Mouse (Mus musculus) inflammation-experienced regulatory T-cells, adult 6 months (primary cell): ENCODE results near the gene Sertad1. TPM values are rescaled to one million over a fixed set of nuclear protein-coding genes. Genes with fewer than 3 reads are reported as not detected.

ENCODE experiments used
- polyA plus RNA-seq, 3 experiments: library from polyadenylated mRNA; unstranded; fragments of 100-300 nt; shearing (Covaris generic); gene quantifications; one replicate each; pipeline ENCODE4 v1.2.1; 2017

The Sertad1 gene
- polyA plus RNA-seq, 3 experiments from 2014 or later = 38.7 to 44.4 (median 40.2) TPM

Other genes starting within 250 kb of the Sertad1 start
- gene Numbl, start 228.5 kb upstream of the Sertad1 start, polyA plus RNA-seq = under 1 TPM; 0.15 to 0.38 (median 0.15) TPM
- gene Ltbp4, start 149.2 kb upstream of the Sertad1 start, polyA plus RNA-seq = 1 to 10 TPM in 1 of 3 experiments, under 1 TPM in 2; 0.45 to 1.2 (median 0.50) TPM
- gene Shkbp1, start 130.9 kb upstream of the Sertad1 start, polyA plus RNA-seq = 10 to 100 TPM; 46.9 to 59.2 (median 50.1) TPM
- 1 to 10 TPM in 1 of 3 experiments, not detected in 2; 4.0 TPM for gene Gm20479, start 129.5 kb upstream of the Sertad1 start, polyA plus RNA-seq
- gene Sptbn4, start 39.2 kb upstream of the Sertad1 start, polyA plus RNA-seq = under 1 TPM; 0.12 to 0.23 (median 0.13) TPM
- gene Blvrb, start 38.9 kb upstream of the Sertad1 start, polyA plus RNA-seq = 10 to 100 TPM in 2 of 3 experiments, 1 to 10 TPM in 1; 6.0 to 21.7 (median 17.0) TPM
- gene Sertad3, start 13.1 kb upstream of the Sertad1 start, polyA plus RNA-seq = 10 to 100 TPM; 37.6 to 53.5 (median 42.6) TPM
- under 1 TPM; 0.24 to 0.52 (median 0.30) TPM for gene Prx, start 12.4 kb downstream of the Sertad1 start, polyA plus RNA-seq
- under 1 TPM; 0.20 to 0.33 (median 0.23) TPM for gene Hipk4, start 36.4 kb downstream of the Sertad1 start, polyA plus RNA-seq
- 100 to 1,000 TPM; 155 to 246 (median 192) TPM for gene Pld3, start 66.3 kb downstream of the Sertad1 start, polyA plus RNA-seq
- gene 2310022A10Rik, start 66.3 kb downstream of the Sertad1 start, polyA plus RNA-seq = 10 to 100 TPM; 16.4 to 24.4 (median 21.4) TPM
- gene Akt2, start 104.6 kb downstream of the Sertad1 start, polyA plus RNA-seq = 10 to 100 TPM; 41.6 to 51.3 (median 43.1) TPM
- gene Ttc9b, start 167.0 kb downstream of the Sertad1 start, polyA plus RNA-seq = not detected
- 1 to 10 TPM in 1 of 3 experiments, under 1 TPM in 2; 0.88 to 1.4 (median 0.91) TPM for gene Map3k10, start 187.7 kb downstream of the Sertad1 start, polyA plus RNA-seq
- 1 to 10 TPM; 1.9 to 3.5 (median 3.3) TPM for gene Zfp607b, start 202.4 kb downstream of the Sertad1 start, polyA plus RNA-seq
- gene Zfp60, start 244.5 kb downstream of the Sertad1 start, polyA plus RNA-seq = 10 to 100 TPM in 1 of 3 experiments, 1 to 10 TPM in 2; 7.2 to 12.6 (median 8.5) TPM